Mouse (Mus musculus) ES-Bruce4 (cell line): ENCODE measurements around the gene Mrpl42.

Experiments used
- CTCF ChIP-seq: IDR thresholded peaks from one replicate; pipeline ENCODE4 v1.8.1; 2011; ENCODE audit warnings: low read depth, low read length
- EP300 ChIP-seq: IDR thresholded peaks from 2 replicates; pipeline ENCODE4 v1.6.1; 2011; ENCODE audit warnings: low read depth, low read length; ENCODE audit not compliant: insufficient read depth

GRCm38 (mm10) chr10:95447954-95448353 lies 53.8 kb downstream of the Mrpl42 start:
- TF ChIP-seq EP300 (no peak), CTCF (no peak)
